Mouse (Mus musculus): ENCODE measurements around the gene Pemt. TPM values are rescaled to one million over a fixed set of nuclear protein-coding genes. Genes with fewer than 3 reads are reported as not detected.

The Pemt gene
- polyA plus RNA-seq, 1 experiment from 2014 or later = 592 TPM

GRCm38 (mm10) chr11:60026166-60026565 is 20.1 kb downstream of the Pemt start:
- H3K4me2 ChIP-seq (ENCODE audit: low read depth, low read length) = no peak overlapping the region
- WGBS (ENCODE audit: insufficient replicate concordance) = 77% methylated on average over 5 of the region's 5 CpGs
- no peaks in the 10 kb centered on the region for H3K9me3 ChIP-seq (ENCODE audit: low read length)

GRCm38 (mm10) chr11:60021201-60021600 is 25.1 kb downstream of the Pemt start:
- H3K27ac ChIP-seq (ENCODE audit: low read depth) = no peak overlapping the region
- H3K36me3 ChIP-seq (replicated peaks; ENCODE audit: insufficient read depth, low read length) = peaks cover 3% of the 10 kb centered on the region; the same call in 1 of the 2 replicates
- no peaks in the 10 kb centered on the region for H3K27me3 ChIP-seq (ENCODE audit: insufficient read depth, low read length)
- 82% methylated on average over 6 of the region's 6 CpGs for WGBS (ENCODE audit: insufficient replicate concordance)
- ATAC-seq = no peak
- DNase-seq = no peak
- H3K4me1 ChIP-seq (ENCODE audit: insufficient read depth) = 0 out of 2 replicates have a peak, but pooled peaks cover 3% of the 10 kb centered on the region
- H3K9me3 ChIP-seq (ENCODE audit: low read length) = no peaks in the 10 kb centered on the region
- H3K4me2 ChIP-seq (ENCODE audit: low read depth, low read length) = no peak overlapping the region
- no peak overlapping the region for H3K9ac ChIP-seq (replicated peaks)
- H3K4me3 ChIP-seq (ENCODE audit: low read depth, low read length) = no peak overlapping the region
- TF ChIP-seq CTCF (IDR thresholded peaks at IDR 0.05; ENCODE audit: low read depth) = no peak
- TF ChIP-seq EP300 (IDR thresholded peaks at IDR 0.05; ENCODE audit: low read depth) = no peak

More at GRCm38 (mm10) chr11:60026166-60026565, 20.1 kb downstream of the Pemt start:
- Histone ChIP-seq H3K4me1 (ENCODE audit: insufficient read depth) (peaks cover 3% of the 10 kb centered on the region; the same call in 1 of the 2 replicates), H3K27ac (ENCODE audit: low read depth) (no peak overlapping the region), H3K36me3 (replicated peaks; ENCODE audit: insufficient read depth, low read length) (peaks cover 6% of the 10 kb centered on the region; the same call in 1 of the 2 replicates), H3K27me3 (ENCODE audit: insufficient read depth, low read length) (no peaks in the 10 kb centered on the region), H3K9ac (replicated peaks) (no peak overlapping the region), H3K4me3 (ENCODE audit: low read depth, low read length) (no peak overlapping the region)
- no peak for DNase-seq
- no peak for TF ChIP-seq CTCF (IDR thresholded peaks at IDR 0.05; ENCODE audit: low read depth)
- TF ChIP-seq EP300 (IDR thresholded peaks at IDR 0.05; ENCODE audit: low read depth) = no peak
- ATAC-seq = no peak

GRCm38 (mm10) chr11:60016726-60017125 is 29.6 kb downstream of the Pemt start:
- ATAC-seq (no peak), DNase-seq (no peak)
- TF ChIP-seq EP300 (IDR thresholded peaks at IDR 0.05; ENCODE audit: low read depth) (no peak), CTCF (IDR thresholded peaks at IDR 0.05; ENCODE audit: low read depth) (no peak)
- H3K27ac ChIP-seq (ENCODE audit: low read depth) = no peak overlapping the region
- no peak overlapping the region for H3K4me3 ChIP-seq (ENCODE audit: low read depth, low read length)
- 59% methylated on average over 4 of the region's 4 CpGs for WGBS (ENCODE audit: insufficient replicate concordance)
- H3K27me3 ChIP-seq (ENCODE audit: insufficient read depth, low read length) = no peaks in the 10 kb centered on the region
- H3K36me3 ChIP-seq (replicated peaks; ENCODE audit: insufficient read depth, low read length) = no peaks in the 10 kb centered on the region; the same call in 1 of the 2 replicates
- peaks cover 2% of the 10 kb centered on the region; the same call in 1 of the 2 replicates for H3K4me1 ChIP-seq (ENCODE audit: insufficient read depth)
- H3K9ac ChIP-seq (replicated peaks) = no peak overlapping the region
- H3K9me3 ChIP-seq (ENCODE audit: low read length) = no peaks in the 10 kb centered on the region
- H3K4me2 ChIP-seq (ENCODE audit: low read depth, low read length) = no peak overlapping the region

- H3K4me1 ChIP-seq (ENCODE audit: insufficient read depth) = peaks cover 2% of the 10 kb centered on the region; the same call in 1 of the 2 replicates
- TF ChIP-seq EP300 (IDR thresholded peaks at IDR 0.05; ENCODE audit: low read depth) (no peak), CTCF (IDR thresholded peaks at IDR 0.05; ENCODE audit: low read depth) (no peak)
- whole genome bisulfite sequencing (ENCODE audit: insufficient replicate concordance) = 61% methylated on average over 3 of the region's 3 CpGs
- ATAC-seq (no peak), DNase-seq (no peak)
- H3K27ac ChIP-seq (ENCODE audit: low read depth) = no peak overlapping the region
- no peak overlapping the region for H3K4me2 ChIP-seq (ENCODE audit: low read depth, low read length)
- H3K27me3 ChIP-seq (ENCODE audit: insufficient read depth, low read length) = no peaks in the 10 kb centered on the region
- no peaks in the 10 kb centered on the region for H3K9me3 ChIP-seq (ENCODE audit: low read length)
- no peak overlapping the region for H3K4me3 ChIP-seq (ENCODE audit: low read depth, low read length)
- no peaks in the 10 kb centered on the region for H3K36me3 ChIP-seq (replicated peaks; ENCODE audit: insufficient read depth, low read length)
- H3K9ac ChIP-seq (replicated peaks) = no peak overlapping the region
These were observed 34.8 kb downstream of the Pemt start for GRCm38 (mm10) chr11:60011516-60011915.

- Histone ChIP-seq H3K4me2 (ENCODE audit: low read depth, low read length) (no peak overlapping the region), H3K27me3 (ENCODE audit: insufficient read depth, low read length) (no peaks in the 10 kb centered on the region), H3K27ac (ENCODE audit: low read depth) (no peak overlapping the region), H3K4me1 (ENCODE audit: insufficient read depth) (peaks cover 2% of the 10 kb centered on the region; the same call in 1 of the 2 replicates), H3K9ac (replicated peaks) (no peak overlapping the region), H3K9me3 (ENCODE audit: low read length) (no peaks in the 10 kb centered on the region), H3K36me3 (replicated peaks; ENCODE audit: insufficient read depth, low read length) (no peaks in the 10 kb centered on the region), H3K4me3 (ENCODE audit: low read depth, low read length) (no peak overlapping the region)
- 76% methylated on average over 3 of the region's 3 CpGs for WGBS (ENCODE audit: insufficient replicate concordance)
- DNase-seq (no peak), ATAC-seq (no peak)
- TF ChIP-seq EP300 (IDR thresholded peaks at IDR 0.05; ENCODE audit: low read depth) (no peak), CTCF (IDR thresholded peaks at IDR 0.05; ENCODE audit: low read depth) (no peak)
These were observed 36.8 kb downstream of the Pemt start for GRCm38 (mm10) chr11:60009451-60009850.

GRCm38 (mm10) chr11:60005866-60006265 is 40.4 kb downstream of the Pemt start:
- Histone ChIP-seq H3K4me3 (ENCODE audit: low read depth, low read length) (no peak overlapping the region), H3K27ac (ENCODE audit: low read depth) (no peak overlapping the region), H3K27me3 (ENCODE audit: insufficient read depth, low read length) (no peaks in the 10 kb centered on the region), H3K9me3 (ENCODE audit: low read length) (no peaks in the 10 kb centered on the region), H3K9ac (replicated peaks) (no peak overlapping the region), H3K4me1 (ENCODE audit: insufficient read depth) (no peaks in the 10 kb centered on the region), H3K36me3 (replicated peaks; ENCODE audit: insufficient read depth, low read length) (no peaks in the 10 kb centered on the region), H3K4me2 (ENCODE audit: low read depth, low read length) (no peak overlapping the region)
- TF ChIP-seq EP300 (IDR thresholded peaks at IDR 0.05; ENCODE audit: low read depth) (no peak), CTCF (IDR thresholded peaks at IDR 0.05; ENCODE audit: low read depth) (no peak)
- no peak for DNase-seq
- ATAC-seq = no peak
- WGBS (ENCODE audit: insufficient replicate concordance) = 70% methylated on average over 3 of the region's 3 CpGs

Data from liver, postnatal 0 days (tissue).